Mouse (Mus musculus): ENCODE data around the gene Ccdc162. TPM values are rescaled to one million over a fixed set of nuclear protein-coding genes. Genes with fewer than 3 reads are reported as not detected.

The Ccdc162 gene
- under 1 TPM; 0.41 to 0.92 TPM for total RNA-seq (2021)

- intact Hi-C loops (cut with DNase I), result no loop called here
- DNase-seq (ENCODE audit: low spot score in 2 of 2), result peak in 1 of 2 experiments; percentile 22
Measured at GRCm38 (mm10) chr10:41716029-41716897, at the start of gene Ccdc162. Gene Ccdc162, minus strand, starts transcription at chr10:41716634.

- no peak for DNase-seq (ENCODE audit: low spot score in 2 of 2)
- intact Hi-C loops (cut with DNase I), result no loop called here
Measured at GRCm38 (mm10) chr10:41765586-41765985, 49.2 kb upstream of the Ccdc162 start.

- no peak for DNase-seq (ENCODE audit: low spot score in 2 of 2)
- intact Hi-C loops (cut with DNase I), result no loop called here
Measured at GRCm38 (mm10) chr10:41763741-41764385, 47.4 kb upstream of the Ccdc162 start.

DNA sequence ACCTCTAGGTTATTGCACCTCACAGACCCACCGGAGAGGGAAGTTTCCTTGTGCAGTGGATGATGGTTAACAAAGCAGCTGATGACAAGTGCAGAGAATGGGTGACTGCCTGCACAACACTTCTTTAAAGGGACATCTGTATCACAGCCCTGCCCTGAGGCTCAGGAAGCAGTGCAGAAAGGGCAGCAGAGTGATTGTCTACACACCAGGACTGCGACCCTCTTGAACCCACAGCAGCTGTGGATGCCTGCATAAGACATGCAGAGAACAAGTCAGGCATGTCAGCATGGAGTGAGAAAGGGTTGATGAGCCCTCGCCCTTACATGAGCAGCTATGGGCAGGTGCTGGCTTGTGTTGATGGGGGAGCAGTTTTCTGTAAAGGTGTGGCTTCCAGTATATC is 44.4 kb upstream of the Ccdc162 start:
- intact Hi-C loops (cut with DNase I), result no loop called here
- no peak for DNase-seq (ENCODE audit: low spot score in 2 of 2)

DNA sequence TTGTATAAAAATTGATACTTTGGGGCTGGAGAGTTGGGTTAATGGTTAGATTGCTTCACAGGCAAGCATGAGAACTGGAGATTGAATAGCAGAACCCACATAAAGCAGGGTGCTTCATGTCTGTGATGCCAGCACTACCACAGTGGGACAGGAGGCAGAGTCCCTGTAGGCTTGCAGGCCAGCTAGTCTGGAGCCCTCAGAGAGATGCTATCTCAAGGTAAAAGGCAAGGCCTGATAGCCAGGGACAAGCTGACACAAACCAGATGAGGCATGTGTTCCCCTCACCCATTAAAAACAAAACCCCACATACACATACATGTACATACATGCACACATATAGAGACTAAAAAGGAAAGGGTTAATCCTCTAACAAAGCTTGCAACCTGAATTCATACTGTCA is 41.6 kb upstream of the Ccdc162 start:
- intact Hi-C loops (cut with DNase I), result no loop called here
- no peak for DNase-seq (ENCODE audit: low spot score in 2 of 2)

GRCm38 (mm10) chr10:41757226-41757625 is 40.8 kb upstream of the Ccdc162 start:
- no peak for DNase-seq (ENCODE audit: low spot score in 2 of 2)
- intact Hi-C loops (cut with DNase I), result no loop called here

DNA sequence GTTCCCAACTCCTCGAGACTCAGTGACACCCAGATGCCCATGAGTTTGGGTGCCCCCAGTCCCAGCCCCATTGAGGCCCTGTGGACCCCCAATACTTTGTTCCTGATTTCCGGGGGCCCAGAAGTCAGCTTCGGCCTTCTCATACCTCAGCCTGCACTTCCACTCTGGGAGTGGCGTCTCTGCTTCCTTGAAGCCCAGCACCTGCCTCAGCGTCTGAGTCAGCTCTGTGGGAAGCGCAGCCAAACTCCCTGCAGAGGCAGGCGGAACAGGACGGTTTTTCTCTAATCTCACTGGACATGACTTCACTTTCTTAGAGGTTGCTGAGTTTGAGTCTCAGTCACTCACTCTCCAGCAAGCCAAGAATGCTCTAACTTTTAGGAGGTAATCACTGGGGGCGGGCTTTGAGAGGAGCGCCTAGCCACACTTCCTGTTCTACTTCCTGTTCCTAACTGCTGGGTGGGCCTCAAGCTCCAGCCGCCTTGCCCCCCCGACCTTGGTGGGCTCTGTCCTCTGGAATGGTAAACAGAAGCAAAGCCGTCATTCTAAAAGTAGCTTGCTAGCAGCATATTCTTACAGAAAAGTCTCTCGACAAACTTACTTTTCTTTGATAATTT is 35.5 kb upstream of the Ccdc162 start:
- DNase-seq (ENCODE audit: low spot score in 2 of 2), result no peak
- intact Hi-C loops (cut with DNase I), result no loop called here

DNA sequence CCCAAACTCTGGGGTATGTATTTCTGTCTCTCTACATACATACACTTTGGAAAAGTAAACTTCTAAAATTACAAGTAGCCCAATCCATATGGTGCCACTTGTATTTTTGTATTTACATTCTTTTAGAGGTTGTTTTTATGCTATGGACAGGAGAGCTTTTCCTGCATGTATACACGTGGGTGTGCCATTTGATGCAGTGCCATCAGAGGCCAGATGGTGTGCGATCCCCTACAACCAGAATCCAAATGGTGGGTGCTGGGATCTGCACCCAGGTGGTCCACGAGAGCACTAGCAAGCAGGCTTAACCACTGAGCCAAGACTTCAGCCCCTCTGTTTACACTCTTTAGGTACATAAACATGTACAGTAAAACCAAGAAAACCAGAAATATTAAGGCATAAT is 32.9 kb upstream of the Ccdc162 start:
- peak in 1 of 2 experiments; percentile 14 for DNase-seq (ENCODE audit: low spot score in 2 of 2)
- intact Hi-C loops (cut with DNase I), result loop anchor here (5.0 kb wide), 1 partner anchor 188 kb away; no protein-coding TSS in a partner anchor

GRCm38 (mm10) chr10:41746554-41746953 is 30.1 kb upstream of the Ccdc162 start:
- peak; percentile 59 to 73 for DNase-seq (ENCODE audit: low spot score in 2 of 2)
- intact Hi-C loops (cut with DNase I), result loop anchor here (5.0 kb wide), 1 partner anchor 191 kb away; no protein-coding TSS in a partner anchor

DNA sequence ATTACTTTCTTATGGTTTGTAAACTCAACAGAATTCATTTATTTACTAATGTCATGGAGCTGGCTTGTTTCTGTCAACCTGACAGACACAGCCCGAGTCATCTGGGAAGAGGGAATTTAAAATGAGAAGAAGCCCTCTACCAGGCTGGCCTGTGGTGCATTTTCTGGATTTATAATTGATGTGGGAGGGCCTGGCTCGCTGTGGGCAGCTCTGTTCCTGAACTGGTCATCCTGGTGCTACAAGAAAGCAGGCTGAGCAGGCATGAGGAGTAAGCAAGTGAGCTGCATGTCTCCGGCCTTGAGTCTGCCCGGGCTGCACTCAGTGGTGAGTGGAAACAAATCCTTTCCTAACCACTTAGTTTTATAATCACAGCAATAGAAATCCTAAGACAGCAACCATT is 27.6 kb upstream of the Ccdc162 start:
- no peak for DNase-seq (ENCODE audit: low spot score in 2 of 2)
- intact Hi-C loops (cut with DNase I), result no loop called here

- intact Hi-C loops (cut with DNase I), result no loop called here
- no peak for DNase-seq (ENCODE audit: low spot score in 2 of 2)
Measured at GRCm38 (mm10) chr10:41740221-41740620, 23.8 kb upstream of the Ccdc162 start.

- DNase-seq (ENCODE audit: low spot score in 2 of 2), result no peak
- intact Hi-C loops (cut with DNase I), result no loop called here
Measured at GRCm38 (mm10) chr10:41737245-41737644, 20.8 kb upstream of the Ccdc162 start.

DNA sequence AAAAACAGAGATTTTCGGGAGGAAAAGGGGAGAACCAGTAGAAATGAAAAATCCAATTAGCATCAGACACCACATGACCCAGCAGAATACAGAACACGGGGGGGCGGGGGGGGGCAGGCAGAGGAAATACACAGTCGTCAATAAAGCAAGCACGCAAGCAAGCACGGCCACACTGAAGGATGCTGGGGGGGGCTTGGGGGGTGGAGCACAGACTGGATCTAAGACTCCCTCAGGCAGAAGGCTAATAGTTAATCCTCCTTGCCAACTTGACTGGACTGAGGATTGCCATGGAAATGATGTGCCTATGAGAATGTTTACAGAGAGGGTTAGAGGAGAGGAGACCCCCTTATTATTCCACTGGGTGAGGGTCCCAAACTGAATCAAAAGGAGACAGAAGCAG is 19.0 kb upstream of the Ccdc162 start:
- DNase-seq (ENCODE audit: low spot score in 2 of 2), result no peak
- intact Hi-C loops (cut with DNase I), result no loop called here

- no peak for DNase-seq (ENCODE audit: low spot score in 2 of 2)
- intact Hi-C loops (cut with DNase I), result no loop called here
Measured at GRCm38 (mm10) chr10:41733214-41733613, 16.8 kb upstream of the Ccdc162 start.

GRCm38 (mm10) chr10:41731932-41732331 is 15.5 kb upstream of the Ccdc162 start:
- DNase-seq (ENCODE audit: low spot score in 2 of 2), result no peak
- intact Hi-C loops (cut with DNase I), result no loop called here

- DNase-seq (ENCODE audit: low spot score in 2 of 2), result no peak
- intact Hi-C loops (cut with DNase I), result no loop called here
Measured at GRCm38 (mm10) chr10:41730746-41731145, 14.3 kb upstream of the Ccdc162 start.

GRCm38 (mm10) chr10:41726215-41726614 is 9.8 kb upstream of the Ccdc162 start:
- intact Hi-C loops (cut with DNase I), result no loop called here
- no peak for DNase-seq (ENCODE audit: low spot score in 2 of 2)

DNA sequence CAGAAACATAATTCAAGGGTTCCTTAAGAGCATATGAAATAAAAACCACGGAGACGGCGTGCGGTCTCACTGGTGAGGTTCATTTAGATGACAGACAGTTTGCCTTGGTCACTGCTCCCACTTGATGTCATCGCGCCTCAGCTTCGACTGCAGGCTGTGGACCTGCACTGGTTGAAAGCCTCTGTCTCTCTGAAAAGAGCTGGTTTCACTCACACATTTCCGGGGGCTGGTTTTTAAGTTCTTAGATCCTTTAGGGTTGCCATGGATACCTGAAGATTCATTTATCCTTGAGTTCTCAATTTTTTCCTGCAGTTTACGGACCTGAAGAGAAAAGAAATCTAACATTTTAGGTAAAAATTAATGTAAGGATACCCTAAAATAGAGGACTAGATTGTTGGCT is 3.2 kb upstream of the Ccdc162 start:
- intact Hi-C loops (cut with DNase I), result no loop called here
- peak; percentile 24 to 64 for DNase-seq (ENCODE audit: low spot score in 2 of 2)

GRCm38 (mm10) chr10:41715557-41715956 is 877 bp downstream of the Ccdc162 start:
- no peak for DNase-seq (ENCODE audit: low spot score in 2 of 2)
- intact Hi-C loops (cut with DNase I), result no loop called here

GRCm38 (mm10) chr10:41711467-41711866 is 5.0 kb downstream of the Ccdc162 start:
- intact Hi-C loops (cut with DNase I), result no loop called here

More at GRCm38 (mm10) chr10:41711467-41711866, 5.0 kb downstream of the Ccdc162 start:
- no peak for DNase-seq (ENCODE audit: low spot score in 2 of 2)
